Mouse (Mus musculus): Measurements from ENCODE around the gene Elane.

The Elane gene

DNA sequence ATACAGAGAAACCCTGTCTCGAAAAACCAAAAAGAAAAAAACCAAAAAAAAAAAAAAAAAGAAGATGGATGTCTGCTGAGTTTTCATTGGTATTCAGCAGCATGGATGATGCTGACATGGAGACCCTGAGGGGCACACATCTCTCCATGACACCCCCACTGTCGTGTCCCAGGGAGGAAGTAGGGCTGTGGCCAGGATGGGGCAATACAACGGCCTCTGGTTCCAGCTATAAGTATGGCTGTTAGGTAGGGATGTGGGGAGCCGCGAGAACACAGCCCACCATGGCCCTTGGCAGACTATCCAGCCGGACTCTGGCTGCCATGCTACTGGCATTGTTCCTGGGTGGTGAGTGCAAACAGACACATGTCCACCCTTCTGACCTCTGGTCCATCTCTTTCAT lies at the start of gene Elane:
Gene Elane (plus strand): TSS at position 194 of the 400 bp plus-strand sequence.
- no peak for DNase-seq

DNA sequence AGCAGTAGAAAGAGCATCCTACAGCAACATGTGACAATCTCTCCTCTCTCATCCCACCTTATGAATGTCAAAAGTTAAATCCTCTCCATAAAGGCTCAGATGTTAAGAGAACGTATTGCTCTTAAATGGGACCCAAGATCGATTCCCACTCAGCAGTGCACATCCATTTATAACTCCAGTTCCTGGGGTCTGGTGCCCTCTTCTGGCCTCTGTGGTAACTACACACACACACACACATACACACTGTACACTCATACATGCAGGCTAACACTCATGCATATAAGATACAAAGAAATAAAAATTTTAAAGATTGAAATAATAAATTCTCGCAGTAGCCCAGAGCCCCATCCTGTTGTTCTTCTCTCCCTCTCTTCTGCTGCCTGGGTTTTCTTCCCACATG lies 49.1 kb upstream of the Elane start:
- DNase-seq: no peak

DNA sequence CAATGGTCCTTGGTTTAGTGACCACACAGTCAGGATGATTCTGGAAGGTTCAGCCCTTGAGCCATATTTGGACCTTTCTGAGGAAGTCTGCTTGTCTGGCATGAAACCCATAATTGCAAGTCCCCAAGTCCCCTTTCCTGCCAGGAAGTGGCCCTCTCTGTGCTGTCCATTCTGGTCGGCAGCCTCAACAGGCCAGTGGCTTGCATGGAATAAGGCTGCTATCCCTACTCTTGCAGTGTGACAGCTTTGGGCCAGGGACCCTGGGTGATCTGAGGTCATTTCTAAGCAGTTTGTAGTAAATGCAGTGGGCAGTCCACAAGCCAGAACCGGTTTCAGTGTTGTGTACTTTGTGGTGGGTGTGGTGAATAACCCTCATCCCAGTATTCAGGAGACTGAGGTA lies 47.9 kb upstream of the Elane start:
- no peak for DNase-seq

GRCm38 (mm10) chr10:79840091-79840490 lies 46.0 kb upstream of the Elane start:
- no peak for DNase-seq

DNA sequence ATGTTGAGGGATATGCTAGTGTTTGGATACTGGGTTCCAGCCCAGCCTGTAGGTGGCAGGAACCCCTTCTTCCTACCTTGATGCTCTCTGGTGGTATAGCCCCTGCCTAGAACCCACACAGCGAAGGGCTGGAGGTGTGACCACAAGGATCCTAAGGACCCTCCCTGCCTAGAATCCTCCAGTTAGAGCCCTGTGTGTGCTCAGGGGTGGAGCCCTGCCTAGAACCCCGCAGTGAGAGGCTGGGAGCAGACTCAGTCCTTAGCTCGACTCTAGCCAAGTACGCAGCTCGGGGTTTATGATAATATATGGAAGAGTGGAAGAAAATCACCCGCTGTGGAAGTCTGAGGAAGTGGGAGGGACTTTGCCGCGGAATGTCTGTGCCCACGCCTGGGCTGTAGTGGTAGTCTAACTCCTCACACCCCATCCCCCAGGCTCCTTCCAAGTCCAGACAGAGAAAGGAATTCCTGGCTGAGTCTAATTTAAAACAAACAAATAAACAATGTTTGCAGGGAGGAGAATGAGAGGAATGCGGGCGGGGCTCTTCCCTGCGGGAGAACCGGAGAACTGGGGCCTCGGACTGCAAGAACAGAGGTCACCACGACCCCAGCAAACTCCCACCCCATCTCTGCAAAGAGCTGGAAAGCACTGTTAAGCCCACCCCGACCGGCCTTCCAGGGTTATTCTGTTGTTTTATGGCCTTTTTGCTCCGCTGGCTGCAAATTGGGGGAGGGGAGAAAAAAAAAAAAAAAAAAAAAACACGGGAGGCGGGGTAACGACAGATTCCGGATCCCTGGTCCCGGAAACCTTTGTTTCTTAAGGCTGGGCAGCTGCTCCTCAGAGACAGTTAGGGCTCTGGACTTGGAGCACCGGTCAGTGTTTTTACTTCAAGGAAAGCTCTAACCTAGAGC lies 45.1 kb upstream of the Elane start:
- DNase-seq: peak; percentile 93

- no peak for DNase-seq
Measured at GRCm38 (mm10) chr10:79842322-79842721, 43.7 kb upstream of the Elane start.

DNA sequence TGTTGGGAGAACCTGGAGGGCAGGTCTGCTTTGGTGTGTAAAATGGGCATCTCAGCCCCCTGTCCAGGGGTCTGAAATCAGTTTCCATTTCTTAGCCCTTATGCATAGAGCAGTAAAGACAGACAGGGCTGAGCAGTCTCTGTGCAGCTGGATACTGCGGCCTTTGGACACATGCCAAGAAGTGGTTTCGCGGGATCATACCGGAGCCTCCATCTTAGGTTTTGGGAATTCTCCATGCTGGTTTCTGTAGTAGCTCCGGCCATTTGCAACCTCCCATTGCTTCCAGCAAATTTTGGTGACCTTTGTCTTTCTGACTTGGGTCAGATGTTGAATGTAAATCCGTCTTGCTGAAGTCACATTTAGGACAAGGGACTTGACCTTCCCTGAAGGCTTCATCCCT lies 42.6 kb upstream of the Elane start:
- DNase-seq: no peak

- no peak for DNase-seq
Measured at GRCm38 (mm10) chr10:79846553-79846952, 39.5 kb upstream of the Elane start.

DNA sequence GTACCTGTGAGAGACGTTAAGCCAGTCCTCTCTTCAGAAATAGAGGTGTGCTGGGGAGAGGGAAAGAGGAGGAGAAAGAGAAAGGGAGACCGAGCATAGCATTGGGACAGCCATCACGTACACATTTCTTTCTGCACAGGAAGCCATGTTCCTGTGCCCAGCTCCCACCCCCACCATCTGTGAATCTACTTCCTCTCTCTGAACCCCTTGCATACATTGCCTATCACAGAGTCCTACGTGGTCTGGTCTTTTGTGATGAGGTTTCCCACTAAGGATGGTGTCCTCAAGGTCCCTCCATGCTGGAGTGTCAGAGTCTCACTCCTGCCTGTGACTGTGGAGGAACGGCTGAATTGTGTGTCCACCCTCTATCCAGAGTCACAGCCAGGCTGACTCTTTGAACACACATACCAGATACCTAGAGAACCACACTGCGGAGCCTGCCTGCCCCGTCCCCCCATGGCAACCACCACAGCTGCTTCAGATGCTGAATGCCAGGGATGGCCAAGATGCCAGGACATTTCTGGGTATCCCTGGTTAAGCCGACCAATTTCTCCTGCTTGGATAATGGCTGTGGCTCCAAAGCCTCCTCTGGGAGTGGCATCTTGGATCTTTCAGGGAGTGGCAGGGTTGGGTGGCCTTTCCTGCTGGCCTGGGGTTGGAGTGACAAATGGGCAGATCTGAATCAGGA lies 36.0 kb upstream of the Elane start:
- no peak for DNase-seq

GRCm38 (mm10) chr10:79851653-79852052 lies 34.4 kb upstream of the Elane start:
- DNase-seq: no peak

DNA sequence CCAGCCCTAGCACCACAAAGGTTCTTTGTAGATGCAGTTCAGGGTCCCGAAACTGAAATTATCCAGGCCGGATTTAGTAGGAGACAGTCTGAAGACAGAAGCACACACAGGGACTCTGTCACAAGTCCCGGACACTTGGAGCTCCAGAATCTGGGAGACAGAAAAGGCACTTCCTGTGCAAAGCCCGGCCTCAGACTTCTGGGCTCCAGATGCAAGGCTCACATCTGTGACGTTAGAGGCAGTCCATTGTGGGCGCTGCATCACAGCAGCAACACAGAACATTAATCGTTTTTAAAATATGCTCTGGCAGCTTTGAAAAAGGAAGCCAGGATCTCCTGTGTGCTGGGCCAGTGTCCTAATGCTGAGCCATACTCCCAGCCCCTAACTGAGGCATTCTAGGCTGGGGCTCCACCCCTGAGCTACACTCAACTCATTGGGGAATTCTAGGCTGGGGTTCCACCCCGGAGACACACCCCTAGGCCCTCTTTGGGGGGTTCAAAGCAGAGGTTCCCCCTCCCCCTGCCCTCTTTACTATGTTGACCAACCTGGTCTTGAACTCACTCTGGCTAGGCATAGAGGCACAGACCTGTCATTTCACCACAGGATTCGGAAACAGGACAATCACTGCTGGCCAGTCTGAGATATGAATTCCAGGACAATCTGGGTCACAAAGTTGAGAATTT lies 33.8 kb upstream of the Elane start:
- peak; percentile 81 for DNase-seq

DNA sequence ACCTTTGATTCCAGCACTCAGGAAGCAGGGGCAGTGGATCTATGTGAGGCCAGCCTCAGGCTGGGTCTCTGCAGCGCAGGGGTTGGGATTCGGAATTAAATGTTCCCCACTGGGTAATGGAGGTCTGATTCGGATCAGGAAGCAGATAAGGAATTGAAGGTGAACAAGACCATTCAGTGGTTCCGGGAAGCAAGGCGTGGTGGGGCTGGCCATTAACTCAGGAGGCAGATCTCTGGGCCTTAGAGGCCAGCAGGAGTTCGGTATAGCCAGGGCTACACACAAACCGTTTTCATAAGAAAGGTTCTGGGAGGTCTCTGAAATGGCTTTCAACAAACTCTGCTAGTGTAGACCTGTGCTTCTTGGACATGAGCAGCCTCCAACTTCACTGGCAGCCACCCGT lies 33.2 kb upstream of the Elane start:
- DNase-seq: no peak

DNA sequence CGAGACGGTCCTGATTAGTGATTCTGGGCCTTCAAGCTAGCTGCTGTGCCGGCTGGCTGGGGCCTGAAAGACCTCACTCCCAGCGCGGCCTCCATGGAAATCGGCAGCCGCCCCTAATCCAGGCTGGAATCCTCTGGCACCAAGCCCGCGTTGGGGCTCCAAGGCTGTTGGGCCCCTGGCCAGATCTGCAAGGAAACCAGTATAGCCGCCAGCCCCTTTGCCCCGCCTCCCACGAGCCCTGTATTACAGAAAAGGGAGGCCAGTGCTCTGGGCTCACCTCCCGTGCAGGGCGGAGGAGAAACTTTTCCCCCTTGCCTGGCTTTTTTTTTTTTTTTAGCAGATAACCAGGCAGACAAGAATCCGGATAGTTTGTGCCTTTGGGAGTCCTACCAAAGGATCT lies 32.7 kb upstream of the Elane start:
- peak; percentile 99 for DNase-seq

DNA sequence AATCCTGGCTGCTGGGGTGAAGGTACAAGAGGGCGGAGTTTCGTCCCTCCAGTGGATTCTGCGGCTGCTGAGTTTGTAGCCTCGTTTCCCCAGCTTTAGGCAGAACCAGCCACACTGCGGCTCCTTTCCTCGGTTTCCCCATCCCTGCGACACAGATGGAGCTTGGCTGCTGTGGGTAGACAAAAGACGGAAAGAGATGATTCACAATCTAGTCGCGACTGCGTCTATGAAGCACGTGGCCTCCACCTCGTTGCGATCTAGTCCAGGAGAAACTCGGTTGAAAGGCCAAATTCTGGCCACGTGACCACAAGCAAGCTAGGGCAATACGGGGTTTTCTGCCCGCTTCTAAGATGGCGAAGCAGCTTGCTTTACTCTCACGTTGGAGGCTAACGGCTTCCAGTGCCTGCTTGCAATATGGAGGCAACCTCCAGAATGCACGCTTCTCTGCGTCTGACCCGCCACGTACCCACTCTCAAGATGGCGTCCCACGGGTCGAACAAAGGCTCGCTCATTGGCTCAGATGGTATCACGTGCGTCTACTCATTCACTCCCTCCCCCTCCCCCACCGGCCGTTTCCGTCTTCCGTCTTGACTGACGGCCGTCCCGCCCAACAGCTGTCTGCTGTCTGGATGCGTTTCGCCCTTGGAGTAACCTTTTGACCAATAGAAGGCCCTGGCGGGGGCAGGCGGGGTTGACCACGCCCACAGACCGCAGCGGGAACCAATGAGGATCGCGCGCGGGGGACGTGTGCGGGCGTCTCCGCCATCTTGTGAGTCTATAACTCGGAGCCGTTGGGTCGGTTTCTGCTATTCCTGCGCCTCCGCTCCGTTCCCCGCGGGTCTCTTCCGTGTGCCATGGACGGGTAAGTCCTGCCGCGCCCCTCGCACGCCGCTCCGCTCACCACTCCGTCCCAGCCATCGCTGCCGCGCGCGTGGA lies 31.9 kb upstream of the Elane start, which contains the start of gene Ptbp1:
Gene Ptbp1 (plus strand): TSS at position 568 of the 936 bp plus-strand sequence.
- peak; percentile 100 for DNase-seq

- DNase-seq: peak; percentile 85
Measured at GRCm38 (mm10) chr10:79854801-79855541, 31.1 kb upstream of the Elane start.

DNA sequence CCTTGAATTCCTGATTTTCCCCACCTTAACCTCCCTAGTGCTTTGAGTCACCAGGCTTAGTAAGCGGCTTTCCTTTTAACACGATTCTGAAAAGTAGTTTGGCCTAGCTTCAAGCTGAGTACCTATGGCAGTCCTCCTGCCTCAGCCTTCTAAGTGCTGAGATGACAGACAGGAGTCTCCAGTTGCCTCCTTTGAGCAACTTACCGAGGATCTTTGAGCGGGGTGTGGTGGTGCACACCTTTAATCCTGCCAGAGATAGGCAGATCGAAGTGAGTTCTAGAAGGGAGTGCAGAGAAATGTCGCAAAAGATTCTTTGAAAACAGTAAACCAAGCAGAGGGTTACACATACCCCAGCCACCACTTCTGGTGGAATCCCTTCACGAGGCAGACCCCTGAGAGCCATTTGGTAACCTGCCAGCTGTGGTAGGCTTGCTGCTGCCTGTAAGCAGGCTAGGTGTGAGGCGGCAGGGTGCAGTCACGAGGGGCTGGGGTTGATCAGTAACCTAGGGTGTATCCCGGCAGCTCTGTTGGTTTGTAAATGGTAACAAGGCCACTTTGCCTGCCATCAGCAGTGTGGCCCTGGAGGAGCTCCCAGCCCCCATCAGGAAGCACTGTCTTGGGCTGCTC lies 30.4 kb upstream of the Elane start:
- DNase-seq: peak; percentile 59

DNA sequence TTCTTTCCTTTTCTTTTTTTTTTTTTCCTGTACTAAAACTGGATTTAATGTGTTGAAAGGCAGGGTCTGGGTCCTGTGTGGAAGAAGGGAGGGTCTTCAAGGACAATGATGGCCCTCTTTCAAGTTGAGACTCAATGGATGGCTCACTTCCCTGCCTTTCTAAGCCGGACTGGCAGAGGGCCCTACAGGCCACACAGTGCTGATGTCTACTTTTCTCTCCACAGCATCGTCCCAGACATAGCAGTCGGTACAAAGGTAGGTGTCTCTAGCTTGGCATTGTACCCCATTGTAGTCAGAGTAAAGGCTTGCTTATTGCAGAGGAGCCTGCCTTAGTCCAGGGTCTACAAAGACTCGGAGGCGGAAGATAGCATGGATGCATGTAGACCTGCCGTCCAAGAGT lies 29.8 kb upstream of the Elane start:
- DNase-seq: no peak

GRCm38 (mm10) chr10:79856704-79857451 lies 29.2 kb upstream of the Elane start:
- no peak for DNase-seq

DNA sequence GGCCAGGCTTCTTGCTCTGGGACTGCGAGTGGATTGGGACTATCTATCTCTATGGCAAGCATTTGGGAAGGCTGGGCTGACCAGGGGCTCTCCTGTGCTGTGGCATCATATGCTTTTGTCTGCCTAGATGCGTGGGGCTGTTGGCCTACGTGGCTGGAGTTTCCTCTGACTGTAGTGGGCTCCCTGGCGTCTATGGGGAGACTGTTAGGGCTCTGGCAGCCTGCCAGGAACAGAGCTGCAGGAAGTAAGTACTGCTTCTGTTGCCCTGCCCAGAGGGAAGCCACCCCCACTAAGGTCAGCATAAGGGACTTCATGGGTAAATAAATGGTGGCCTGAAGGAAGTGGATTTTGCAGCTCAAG lies 28.6 kb upstream of the Elane start:
- DNase-seq: peak; percentile 90

DNA sequence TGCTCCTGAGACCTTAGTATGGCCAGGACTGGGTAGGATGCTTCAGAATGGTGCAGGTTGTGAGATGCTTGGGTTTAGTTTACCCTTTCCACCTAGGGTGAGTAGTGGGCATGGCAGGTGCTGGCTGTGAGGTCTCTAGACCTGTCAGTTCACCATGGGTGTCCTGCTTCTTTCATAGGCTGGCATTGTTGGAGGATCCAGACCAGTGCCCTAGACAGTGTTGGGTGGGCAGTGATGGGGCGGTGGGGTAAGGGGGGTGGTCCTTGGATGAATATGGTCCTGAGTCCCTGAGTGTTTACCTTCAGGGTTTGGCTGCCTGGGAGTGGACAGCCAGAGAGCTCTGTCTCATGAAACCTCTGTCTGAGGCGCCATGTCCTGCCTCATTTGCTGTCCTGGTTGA lies 28.2 kb upstream of the Elane start:
- DNase-seq: no peak

All from lung, postnatal 10 days (tissue).